Mouse (Mus musculus) hindbrain, embryonic 14.5 days (tissue): Measurements from ENCODE around the gene 2210408I21Rik. TPM values are rescaled to one million over a fixed set of nuclear protein-coding genes. Genes with fewer than 3 reads are reported as not detected.
A peak's percentile ranks its signal among the peaks of the same experiment; 100 is the strongest.

Experiments
- ATAC-seq: fragments of 200-750 bp; cut with Nextera tagmentation; 2 replicates; pipeline ENCODE4 v1.8.0; 2017; ENCODE audit warnings: moderate number of reproducible peaks, mild to moderate bottlenecking, moderate TSS enrichment, moderate library complexity; ENCODE audit not compliant: low FRiP score
- DNase-seq: peaks from one replicate; pipeline ENCODE4 v3.0.0-alpha.2; 2015; ENCODE audit warnings: low spot score
- H3K27ac ChIP-seq: fragments of 300-500 bp; sonication (generic); 2 replicates; pipeline ENCODE4 v1.5.1; 2014; ENCODE audit warnings: mild to moderate bottlenecking, moderate library complexity
- H3K27me3 ChIP-seq: fragments of 300-500 bp; sonication (generic); 2 replicates; pipeline ENCODE4 v1.6.1; 2014; ENCODE audit warnings: mild to moderate bottlenecking, low read length, mixed read lengths; ENCODE audit not compliant: control insufficient read depth, insufficient read depth
- H3K36me3 ChIP-seq: fragments of 300-500 bp; sonication (generic); replicated peaks from 2 replicates; pipeline ENCODE4 v1.6.1; 2014; ENCODE audit not compliant: control insufficient read depth, insufficient read depth
- H3K4me1 ChIP-seq: fragments of 300-500 bp; sonication (generic); replicated peaks from 2 replicates; pipeline ENCODE4 v1.6.1; 2014; ENCODE audit warnings: antibody characterized with exemption, low read length, mixed read lengths; ENCODE audit not compliant: control insufficient read depth, insufficient read depth
- H3K4me2 ChIP-seq: fragments of 300-500 bp; sonication (generic); replicated peaks from 2 replicates; pipeline ENCODE4 v1.6.1; 2014; ENCODE audit warnings: mild to moderate bottlenecking, moderate library complexity
- H3K4me3 ChIP-seq: fragments of 300-500 bp; sonication (generic); replicated peaks from 2 replicates; pipeline ENCODE4 v1.5.1; 2014; ENCODE audit warnings: mild to moderate bottlenecking, low read length
- H3K9ac ChIP-seq: fragments of 300-500 bp; sonication (generic); 2 replicates; pipeline ENCODE4 v1.6.1; 2014
- H3K9me3 ChIP-seq: fragments of 300-500 bp; sonication (generic); 2 replicates; pipeline ENCODE4 v1.6.1; 2016; ENCODE audit warnings: low read length; ENCODE audit not compliant: control insufficient read depth
- WGBS: fragments of 180-500 bp; shearing (Covaris S2); extraction: QIAGEN DNeasy Blood & Tissue Kit; methylation state at CpG from one replicate; pipeline ENCODE4 v1.1.7; 2014; 5-methylcytosine and 5-hydroxymethylcytosine counted together
- polyA plus RNA-seq: library from polyadenylated mRNA; unstranded; fragments of >200 nt; fragmentation: Nextera tagmentation; extraction: Ambion mirVana; gene quantifications from 2 replicates; pipeline ENCODE4 v1.2.1, GENCODE M21; 2014

Gene 2210408I21Rik
- polyA plus RNA-seq, 1 experiment from 2014 or later, result 13.7 TPM

GRCm38 (mm10) chr13:77262715-77263338 is 127.5 kb downstream of the 2210408I21Rik start:
- no peak overlapping the region for H3K27ac ChIP-seq
- DNase-seq (no peak), ATAC-seq (no peak)
- H3K9me3 ChIP-seq, result no peaks in the 10 kb centered on the region
- H3K4me1 ChIP-seq, result no peaks in the 10 kb centered on the region
- H3K4me3 ChIP-seq, result no peak overlapping the region
- 63% methylated on average over 3 of the region's 3 CpGs for WGBS
- H3K27me3 ChIP-seq, result no peaks in the 10 kb centered on the region
- no peak overlapping the region for H3K9ac ChIP-seq
- H3K4me2 ChIP-seq, result no peak overlapping the region
- no peaks in the 10 kb centered on the region for H3K36me3 ChIP-seq

- Histone ChIP-seq H3K9me3 (no peaks in the 10 kb centered on the region), H3K9ac (no peak overlapping the region), H3K27ac (no peak overlapping the region), H3K27me3 (no peaks in the 10 kb centered on the region), H3K4me3 (no peak overlapping the region), H3K4me1 (no peaks in the 10 kb centered on the region), H3K36me3 (no peaks in the 10 kb centered on the region), H3K4me2 (no peak overlapping the region)
- WGBS, result 82% methylated on average over 7 of the region's 7 CpGs
- ATAC-seq (no peak), DNase-seq (no peak)
Measured at GRCm38 (mm10) chr13:77263400-77264179, 128.2 kb downstream of the 2210408I21Rik start.

- DNase-seq (no peak), ATAC-seq (no peak)
- no peaks in the 10 kb centered on the region for H3K9me3 ChIP-seq
- no peaks in the 10 kb centered on the region for H3K4me1 ChIP-seq
- H3K9ac ChIP-seq, result no peak overlapping the region
- 85% methylated on average over 1 of the region's 1 CpGs for WGBS
- no peak overlapping the region for H3K4me2 ChIP-seq
- no peak overlapping the region for H3K4me3 ChIP-seq
- no peaks in the 10 kb centered on the region for H3K27me3 ChIP-seq
- no peak overlapping the region for H3K27ac ChIP-seq
- no peaks in the 10 kb centered on the region for H3K36me3 ChIP-seq
Measured at GRCm38 (mm10) chr13:77264481-77264880, 129.1 kb downstream of the 2210408I21Rik start.

GRCm38 (mm10) chr13:77275172-77275747 is 139.9 kb downstream of the 2210408I21Rik start:
- ATAC-seq (no peak), DNase-seq (no peak)
- no peaks in the 10 kb centered on the region for H3K4me1 ChIP-seq
- H3K4me3 ChIP-seq, result no peak overlapping the region
- no peaks in the 10 kb centered on the region for H3K9me3 ChIP-seq
- H3K9ac ChIP-seq, result no peak overlapping the region
- 73% methylated on average over 3 of the region's 3 CpGs for WGBS
- no peaks in the 10 kb centered on the region for H3K36me3 ChIP-seq
- H3K27ac ChIP-seq, result no peak overlapping the region
- no peaks in the 10 kb centered on the region for H3K27me3 ChIP-seq
- no peak overlapping the region for H3K4me2 ChIP-seq

GRCm38 (mm10) chr13:77278659-77279413 is 143.5 kb downstream of the 2210408I21Rik start:
- no peak overlapping the region for H3K27ac ChIP-seq
- no peaks in the 10 kb centered on the region for H3K9me3 ChIP-seq
- ATAC-seq (no peak), DNase-seq (no peak)
- H3K4me3 ChIP-seq, result no peak overlapping the region
- no peaks in the 10 kb centered on the region for H3K27me3 ChIP-seq
- no peak overlapping the region for H3K9ac ChIP-seq
- WGBS, result 68% methylated on average over 7 of the region's 7 CpGs
- no peaks in the 10 kb centered on the region for H3K4me1 ChIP-seq
- no peak overlapping the region for H3K4me2 ChIP-seq
- H3K36me3 ChIP-seq, result no peaks in the 10 kb centered on the region

- Histone ChIP-seq H3K4me2 (no peak overlapping the region), H3K36me3 (no peaks in the 10 kb centered on the region), H3K9me3 (no peaks in the 10 kb centered on the region), H3K27ac (no peak overlapping the region), H3K4me1 (no peaks in the 10 kb centered on the region), H3K4me3 (no peak overlapping the region), H3K27me3 (no peaks in the 10 kb centered on the region), H3K9ac (no peak overlapping the region)
- WGBS, result 83% methylated on average over 3 of the region's 3 CpGs
- ATAC-seq (no peak), DNase-seq (no peak)
Measured at GRCm38 (mm10) chr13:77295519-77295918, 160.2 kb downstream of the 2210408I21Rik start.

GRCm38 (mm10) chr13:77324101-77324500 is 188.8 kb downstream of the 2210408I21Rik start:
- Histone ChIP-seq H3K27ac (no peak overlapping the region), H3K4me1 (no peaks in the 10 kb centered on the region), H3K4me2 (no peak overlapping the region), H3K9me3 (no peaks in the 10 kb centered on the region), H3K9ac (no peak overlapping the region), H3K36me3 (no peaks in the 10 kb centered on the region), H3K27me3 (no peaks in the 10 kb centered on the region), H3K4me3 (no peak overlapping the region)
- 58% methylated on average over 1 of the region's 1 CpGs for WGBS
- DNase-seq, result no peak
- no peak for ATAC-seq

GRCm38 (mm10) chr13:77326174-77326959 is 191.0 kb downstream of the 2210408I21Rik start:
- Histone ChIP-seq H3K27ac (no peak overlapping the region), H3K4me1 (no peaks in the 10 kb centered on the region), H3K4me3 (no peak overlapping the region), H3K4me2 (no peak overlapping the region), H3K36me3 (no peaks in the 10 kb centered on the region), H3K9ac (no peak overlapping the region), H3K27me3 (no peaks in the 10 kb centered on the region), H3K9me3 (no peaks in the 10 kb centered on the region)
- WGBS, result 58% methylated on average over 5 of the region's 5 CpGs
- DNase-seq, result no peak
- peak; percentile 40; the same call in 1 of the 2 replicates for ATAC-seq
